Mouse (Mus musculus) erythroblast, embryonic 14.5 days (primary cell): ENCODE measurements around the gene Itga2b. TPM values are rescaled to one million over a fixed set of nuclear protein-coding genes. Genes with fewer than 3 reads are reported as not detected.

ENCODE experiments used
- H3K27me3 ChIP-seq: 2 replicates; pipeline ENCODE4 v1.6.1; 2012; ENCODE audit warnings: inconsistent platforms; ENCODE audit not compliant: control insufficient read depth
- H3K36me3 ChIP-seq: 2 replicates; pipeline ENCODE4 v1.6.1; 2012; ENCODE audit warnings: mild to moderate bottlenecking, inconsistent platforms; ENCODE audit not compliant: control insufficient read depth
- H3K4me1 ChIP-seq: 2 replicates; pipeline ENCODE4 v1.6.1; 2012; ENCODE audit warnings: inconsistent platforms; ENCODE audit not compliant: control insufficient read depth
- H3K4me3 ChIP-seq: replicated peaks from 2 replicates; pipeline ENCODE3; 2012; ENCODE audit warnings: moderate library complexity, mild to moderate bottlenecking, inconsistent platforms
- H3K9me3 ChIP-seq: 2 replicates; pipeline ENCODE4 v1.6.1; 2012; ENCODE audit warnings: low read length, inconsistent platforms, mixed read lengths; ENCODE audit not compliant: control insufficient read depth
- GATA1 ChIP-seq: IDR thresholded peaks from 2 replicates; pipeline ENCODE4 v1.6.1; 2012; ENCODE audit warnings: low read length, inconsistent platforms, mixed read lengths
- TAL1 ChIP-seq: IDR thresholded peaks from 3 replicates; pipeline ENCODE4 v1.6.1; 2012; ENCODE audit warnings: low read length, inconsistent platforms, mixed read lengths
- polyA plus RNA-seq: library from polyadenylated mRNA; stranded (reverse); fragments of >175 nt; gene quantifications from 2 replicates; pipeline ENCODE4 v1.2.3, GENCODE M21; 2012

The Itga2b gene
- polyA plus RNA-seq, 1 experiment = 1.7 TPM

DNA sequence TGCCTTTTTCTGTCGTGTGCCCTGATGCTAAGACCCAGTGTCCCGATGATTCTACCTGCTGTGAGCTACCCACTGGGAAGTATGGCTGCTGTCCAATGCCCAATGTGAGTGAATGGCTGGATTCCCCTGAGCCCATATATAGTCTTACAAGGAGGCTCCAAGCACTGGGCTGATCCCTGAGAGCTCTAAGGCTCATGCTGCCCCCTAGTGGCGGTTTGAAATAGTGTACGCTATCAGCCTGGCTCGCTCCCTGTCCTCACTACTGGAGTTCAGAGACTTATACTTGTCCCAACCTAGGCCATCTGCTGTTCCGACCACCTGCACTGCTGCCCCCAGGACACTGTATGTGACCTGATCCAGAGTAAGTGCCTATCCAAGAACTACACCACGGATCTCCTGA is 35.5 kb downstream of the Itga2b start:
- Histone ChIP-seq H3K9me3 (peaks cover 17% of the 10 kb centered on the region), H3K4me1 (peaks cover 49% of the 10 kb centered on the region), H3K4me3 (no peak overlapping the region), H3K27me3 (peaks cover 60% of the 10 kb centered on the region), H3K36me3 (peaks cover 20% of the 10 kb centered on the region)
- TF ChIP-seq TAL1 = no peak
- TF ChIP-seq GATA1 = no peak

DNA sequence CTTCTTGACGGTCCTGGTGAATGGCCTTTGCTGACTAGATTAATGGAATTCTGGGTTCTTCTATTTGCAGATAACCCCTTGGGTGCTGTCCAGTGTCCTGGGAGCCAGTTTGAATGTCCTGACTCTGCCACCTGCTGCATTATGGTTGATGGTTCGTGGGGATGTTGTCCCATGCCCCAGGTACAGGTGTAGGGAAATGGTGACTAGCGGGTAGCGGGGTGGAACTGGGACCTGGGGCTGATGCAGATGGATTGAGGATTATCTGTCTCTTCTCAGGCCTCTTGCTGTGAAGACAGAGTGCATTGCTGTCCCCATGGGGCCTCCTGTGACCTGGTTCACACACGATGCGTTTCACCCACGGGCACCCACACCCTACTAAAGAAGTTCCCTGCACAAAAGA is 36.1 kb downstream of the Itga2b start:
- peaks cover 20% of the 10 kb centered on the region for H3K36me3 ChIP-seq
- H3K27me3 ChIP-seq = peaks cover 60% of the 10 kb centered on the region
- TF ChIP-seq GATA1 = no peak
- no peak for TF ChIP-seq TAL1

GRCm38 (mm10) chr11:102432896-102433295 is 37.0 kb downstream of the Itga2b start:
- Histone ChIP-seq H3K4me1 (peaks cover 48% of the 10 kb centered on the region), H3K27me3 (peaks cover 59% of the 10 kb centered on the region), H3K36me3 (peaks cover 20% of the 10 kb centered on the region), H3K4me3 (peak overlapping the region; percentile 25), H3K9me3 (peaks cover 6% of the 10 kb centered on the region)
- TF ChIP-seq TAL1 = no peak
- TF ChIP-seq GATA1 = no peak

More for the DNA sequence above, 36.1 kb downstream of the Itga2b start:
- Histone ChIP-seq H3K9me3 (peaks cover 16% of the 10 kb centered on the region), H3K4me3 (no peak overlapping the region), H3K4me1 (peaks cover 54% of the 10 kb centered on the region)

DNA sequence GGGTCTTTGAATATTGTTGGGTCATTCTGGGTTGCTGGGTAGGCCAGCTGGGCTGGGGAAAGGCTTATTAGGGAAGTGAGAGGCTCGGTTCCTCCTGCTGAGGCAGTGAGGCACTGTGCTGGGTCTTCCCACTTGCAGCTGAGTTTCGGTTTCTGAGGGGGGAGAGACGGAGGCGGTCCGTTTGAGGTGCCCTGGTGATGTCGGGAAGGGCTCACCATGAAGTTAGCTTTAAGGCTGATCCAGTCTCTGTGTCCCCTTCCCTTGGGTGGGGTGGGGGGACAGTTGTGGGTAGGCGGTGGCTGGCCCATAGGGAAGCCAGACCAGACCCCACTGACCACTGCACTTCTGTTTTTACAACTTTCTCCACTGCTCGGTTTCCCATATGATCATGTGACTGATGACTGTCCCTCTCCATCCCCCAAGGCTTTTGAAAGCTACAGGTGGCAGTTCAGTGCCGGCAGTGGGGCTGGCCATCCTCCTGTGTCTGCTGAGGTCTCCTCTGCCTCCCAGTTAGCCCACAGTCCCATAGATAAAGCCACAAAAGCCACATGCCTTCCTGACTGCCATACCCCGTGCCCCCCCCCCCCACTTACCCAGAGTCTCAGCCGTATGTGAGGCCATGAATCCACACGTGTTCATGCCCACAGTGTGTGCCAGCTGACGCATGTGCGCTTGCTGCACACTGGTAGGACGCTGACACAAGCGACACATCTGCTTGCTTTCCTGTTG is 37.6 kb downstream of the Itga2b start:
- peaks cover 54% of the 10 kb centered on the region for H3K27me3 ChIP-seq
- H3K9me3 ChIP-seq = peaks cover under 1% of the 10 kb centered on the region; the same call in 1 of the 2 replicates
- H3K4me1 ChIP-seq = peaks cover 41% of the 10 kb centered on the region
- H3K36me3 ChIP-seq = peaks cover 20% of the 10 kb centered on the region
- H3K4me3 ChIP-seq = peak overlapping the region; percentile 25
- TF ChIP-seq TAL1 (no peak), GATA1 (no peak)

- TF ChIP-seq GATA1 = no peak
- TF ChIP-seq TAL1 = no peak
- peaks cover 41% of the 10 kb centered on the region for H3K4me1 ChIP-seq
- H3K27me3 ChIP-seq = peaks cover 54% of the 10 kb centered on the region
- peaks cover 20% of the 10 kb centered on the region for H3K36me3 ChIP-seq
- H3K9me3 ChIP-seq = no peaks in the 10 kb centered on the region
- no peak overlapping the region for H3K4me3 ChIP-seq
Measured at GRCm38 (mm10) chr11:102431728-102432114, 38.2 kb downstream of the Itga2b start.

DNA sequence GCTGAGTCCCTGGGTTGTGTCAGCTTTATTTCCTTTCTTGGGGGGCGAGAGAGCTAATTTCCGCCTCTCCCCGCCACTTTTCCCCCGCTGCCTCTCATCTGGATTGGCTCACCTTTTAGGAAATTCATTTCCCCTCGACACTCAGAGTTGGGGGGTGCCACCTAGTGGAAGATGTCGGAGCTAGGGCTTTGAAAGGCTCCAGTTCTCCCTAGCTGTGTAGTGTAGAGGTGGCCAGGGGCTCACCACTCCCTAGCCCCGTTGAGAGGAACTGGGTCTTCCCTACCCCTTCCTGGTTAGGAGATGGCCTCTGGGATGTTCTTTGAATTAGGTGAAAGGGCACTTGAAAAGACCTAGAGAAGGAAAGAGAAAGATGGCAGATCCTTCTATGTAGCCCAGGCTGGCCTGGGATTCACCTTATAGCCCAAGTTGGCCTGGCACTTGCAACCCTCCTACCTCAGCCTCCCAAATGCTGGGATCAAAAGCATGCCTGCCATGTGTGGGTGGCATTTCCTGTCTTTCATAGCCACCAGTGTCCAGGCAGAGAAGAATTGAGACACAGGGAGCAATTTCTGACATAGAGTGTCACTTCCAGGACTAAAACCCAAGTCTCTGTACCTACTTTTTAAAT is 38.8 kb downstream of the Itga2b start:
- TF ChIP-seq TAL1 (no peak), GATA1 (no peak)
- H3K36me3 ChIP-seq = peaks cover 17% of the 10 kb centered on the region
- peak overlapping the region; percentile 72 for H3K4me3 ChIP-seq
- H3K27me3 ChIP-seq = peaks cover 48% of the 10 kb centered on the region
- H3K4me1 ChIP-seq = peaks cover 41% of the 10 kb centered on the region
- no peaks in the 10 kb centered on the region for H3K9me3 ChIP-seq

DNA sequence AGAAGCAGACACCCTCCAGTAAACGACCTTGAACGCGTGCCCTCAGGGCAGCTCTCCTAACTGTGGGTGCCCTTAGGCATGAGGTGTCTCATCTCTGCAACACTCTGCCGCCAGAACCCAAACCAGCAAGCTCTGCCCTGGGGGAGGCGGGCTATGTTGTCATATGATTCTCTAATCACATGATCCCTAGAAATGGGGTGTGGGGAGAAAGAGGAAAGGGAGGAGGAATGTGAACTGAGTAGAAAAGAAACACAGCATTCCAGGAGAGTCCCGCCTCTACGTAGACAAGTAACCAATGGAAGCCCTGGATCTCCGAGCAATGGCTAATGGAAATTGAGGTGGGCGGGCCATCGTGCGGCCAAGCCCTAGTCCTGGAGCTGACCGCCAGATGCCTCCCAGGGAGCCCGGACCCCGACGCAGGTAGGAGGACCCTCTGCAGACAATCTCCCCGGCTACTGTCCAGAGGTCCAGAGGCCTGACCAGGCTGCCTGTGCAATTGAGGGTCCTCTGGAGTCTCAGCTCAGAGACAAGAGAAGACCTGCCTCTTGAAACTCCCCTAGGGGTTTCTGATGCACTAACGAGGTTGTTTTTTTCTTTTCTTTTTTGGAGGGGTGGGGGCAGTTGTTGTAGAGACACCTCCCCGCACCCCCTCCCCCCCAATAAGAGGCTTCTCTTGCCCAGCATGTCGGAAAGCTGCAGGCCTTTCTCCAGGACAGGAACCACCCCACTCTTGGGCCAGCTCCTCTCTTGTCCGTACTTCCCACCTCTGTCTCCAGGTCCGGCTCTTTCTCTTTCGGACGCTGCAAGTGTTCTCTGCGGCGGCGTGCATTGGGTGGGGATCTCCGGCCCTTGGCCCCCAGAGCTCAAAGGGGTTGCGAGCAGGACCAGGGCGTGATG is 39.6 kb downstream of the Itga2b start, which contains the start of gene Grn:
TSS of gene Grn (plus strand) at position 195 of the 897 bp plus-strand sequence.
- no peak for TF ChIP-seq TAL1
- no peak for TF ChIP-seq GATA1
- Histone ChIP-seq H3K27me3 (peaks cover 40% of the 10 kb centered on the region), H3K4me1 (peaks cover 41% of the 10 kb centered on the region), H3K4me3 (peak within 1 kb of the TSS; percentile 72), H3K36me3 (peaks cover 9% of the 10 kb centered on the region), H3K9me3 (no peaks in the 10 kb centered on the region)

DNA sequence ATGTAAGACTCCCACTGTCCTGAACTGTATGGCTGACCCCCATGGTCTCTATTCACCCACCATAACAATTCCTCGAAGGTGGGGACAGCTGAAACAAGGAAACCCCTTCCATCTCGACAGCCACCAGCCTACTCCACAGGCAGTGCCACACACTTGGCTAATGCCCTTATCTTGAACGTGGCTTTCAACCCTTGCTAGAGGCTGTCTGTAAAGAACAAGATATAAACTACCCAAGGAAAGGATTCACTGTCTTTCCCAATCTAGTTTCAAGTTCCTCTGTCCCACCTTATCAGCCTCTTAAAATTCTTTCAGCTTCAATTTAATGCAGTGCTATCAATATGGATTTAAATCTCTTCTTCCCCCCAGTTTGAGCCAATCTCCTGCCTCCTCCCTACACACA is 40.4 kb downstream of the Itga2b start:
- H3K4me1 ChIP-seq = peaks cover 41% of the 10 kb centered on the region
- peak overlapping the region; percentile 72 for H3K4me3 ChIP-seq
- H3K36me3 ChIP-seq = peaks cover 2% of the 10 kb centered on the region
- TF ChIP-seq TAL1 (no peak), GATA1 (no peak)
- peaks cover 44% of the 10 kb centered on the region for H3K27me3 ChIP-seq
- H3K9me3 ChIP-seq = no peaks in the 10 kb centered on the region

DNA sequence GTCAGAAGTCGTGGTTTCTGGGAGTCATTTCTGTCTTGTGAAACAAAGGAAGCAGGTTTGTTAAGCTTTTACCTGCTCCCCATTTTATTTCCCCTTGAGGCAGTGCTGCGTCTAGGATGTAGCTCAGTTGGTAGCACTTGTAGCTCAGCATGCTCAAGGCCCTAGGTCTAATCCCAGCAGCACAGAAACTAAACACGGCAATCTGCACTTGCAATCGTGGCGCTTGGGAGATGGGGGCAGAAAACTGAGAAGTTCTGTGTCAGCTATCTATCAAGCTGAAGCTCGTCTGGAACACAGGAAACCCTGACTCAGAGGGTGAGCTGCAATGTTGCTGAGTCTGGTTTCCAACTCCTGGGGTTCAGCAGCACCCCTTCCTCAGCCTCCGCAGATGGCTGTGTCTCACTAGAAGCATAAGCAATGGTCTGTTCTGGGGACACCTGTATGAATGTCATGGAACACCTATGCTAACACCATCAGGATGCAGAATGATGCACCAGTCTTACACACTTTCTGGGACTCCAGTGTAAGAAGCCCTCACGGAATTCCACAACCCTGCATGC is 40.9 kb downstream of the Itga2b start:
- peaks cover 2% of the 10 kb centered on the region; the same call in 1 of the 2 replicates for H3K36me3 ChIP-seq
- no peaks in the 10 kb centered on the region for H3K9me3 ChIP-seq
- H3K27me3 ChIP-seq = peaks cover 49% of the 10 kb centered on the region
- TF ChIP-seq GATA1 (no peak), TAL1 (no peak)
- peak overlapping the region; percentile 72 for H3K4me3 ChIP-seq
- H3K4me1 ChIP-seq = peaks cover 38% of the 10 kb centered on the region
